Mouse (Mus musculus) CH12F3 (cell line): ENCODE data around the gene Atp2a3.

Experiments used
- in situ Hi-C: fragments of 300-500 bp; cut with MboI; formaldehyde crosslinking; loops from 2 replicates; pipeline ENCODE4 v1.14.3; 2020; ENCODE audit warnings: low sequenced_read_pairs

The Atp2a3 gene

GRCm38 (mm10) chr11:72953440-72954151, 7.4 kb upstream of the Atp2a3 start:
- in situ Hi-C loops, result no loop called here

DNA sequence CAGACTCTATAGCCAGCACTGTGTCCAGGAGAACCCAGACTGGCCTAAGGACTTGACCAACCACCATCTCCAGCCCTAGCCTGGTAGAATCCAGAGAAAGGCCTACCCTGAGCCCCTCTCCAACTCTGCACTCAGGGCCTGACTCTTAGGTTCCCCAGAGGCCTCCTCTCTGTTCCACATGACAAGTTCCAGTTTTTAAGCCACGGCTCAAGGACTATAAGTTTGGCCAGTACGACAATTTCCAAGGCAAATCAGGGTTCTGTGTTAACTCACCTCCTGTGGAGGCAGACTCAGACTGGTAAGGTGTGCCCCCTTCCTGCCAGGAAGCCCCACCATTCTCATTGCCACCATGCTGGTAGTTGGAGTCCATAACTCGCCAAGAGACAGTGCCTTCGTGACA, 6.8 kb upstream of the Atp2a3 start:
- in situ Hi-C loops, result no loop called here

- in situ Hi-C loops, result no loop called here
Measured at GRCm38 (mm10) chr11:72955339-72955974, 5.5 kb upstream of the Atp2a3 start.

DNA sequence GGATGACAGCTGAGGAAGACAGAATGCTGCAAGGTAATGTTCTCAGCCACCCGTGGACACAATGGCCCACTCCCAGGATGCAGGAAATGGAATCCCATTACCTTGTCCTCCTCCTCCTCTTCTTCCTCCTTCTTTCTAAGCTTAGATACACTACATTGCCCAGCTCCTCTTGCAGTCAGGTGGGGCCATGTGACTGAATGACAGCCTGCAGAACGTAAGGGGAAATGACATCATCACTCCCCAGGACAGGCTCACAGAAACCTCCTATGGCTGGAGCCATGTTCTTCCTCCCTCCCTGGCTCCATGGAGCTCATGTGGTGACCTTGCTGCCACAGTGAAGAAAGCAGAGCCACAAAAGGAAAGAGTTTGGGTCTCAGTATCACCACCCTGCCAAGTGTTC, 3.7 kb upstream of the Atp2a3 start:
- in situ Hi-C loops, result no loop called here

DNA sequence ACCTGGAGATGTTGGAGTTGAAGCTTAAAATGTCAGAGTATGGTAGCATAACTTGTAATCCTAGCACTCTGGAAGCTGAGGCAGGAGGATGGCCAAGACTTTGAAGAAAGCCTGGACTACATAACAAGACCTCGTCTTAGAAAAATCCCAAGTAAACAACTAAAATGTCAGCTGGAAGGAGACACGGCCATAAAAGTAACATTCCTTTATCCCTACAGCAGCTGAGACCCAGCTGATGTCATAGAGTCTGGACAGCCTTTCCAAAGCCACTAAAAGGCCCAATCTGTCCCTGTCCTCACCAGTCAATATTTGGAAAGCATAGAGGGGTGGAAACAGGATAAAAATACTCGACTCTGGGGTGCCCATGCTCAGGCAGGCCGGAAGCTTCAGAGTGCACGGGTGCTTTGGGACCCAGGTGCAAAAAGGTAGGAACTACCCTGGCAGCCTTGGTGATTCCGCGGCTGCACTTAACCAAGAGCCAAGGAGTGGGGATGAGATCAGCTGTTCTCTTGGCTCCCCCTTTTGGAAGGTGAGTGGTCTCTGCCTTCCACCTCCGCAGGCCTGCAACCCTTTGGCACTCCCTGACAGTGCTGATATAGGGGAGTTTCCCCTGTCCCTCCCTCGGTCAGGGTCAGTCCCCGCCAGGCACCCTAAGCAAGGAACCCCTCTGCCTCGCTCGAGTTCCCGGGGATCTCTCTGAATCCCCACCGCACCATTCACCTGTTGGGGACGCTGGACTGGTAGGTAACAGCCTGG, 867 bp upstream of the Atp2a3 start:
- in situ Hi-C loops, result no loop called here

- in situ Hi-C loops, result no loop called here
Measured at GRCm38 (mm10) chr11:72960723-72961071, 272 bp upstream of the Atp2a3 start.

DNA sequence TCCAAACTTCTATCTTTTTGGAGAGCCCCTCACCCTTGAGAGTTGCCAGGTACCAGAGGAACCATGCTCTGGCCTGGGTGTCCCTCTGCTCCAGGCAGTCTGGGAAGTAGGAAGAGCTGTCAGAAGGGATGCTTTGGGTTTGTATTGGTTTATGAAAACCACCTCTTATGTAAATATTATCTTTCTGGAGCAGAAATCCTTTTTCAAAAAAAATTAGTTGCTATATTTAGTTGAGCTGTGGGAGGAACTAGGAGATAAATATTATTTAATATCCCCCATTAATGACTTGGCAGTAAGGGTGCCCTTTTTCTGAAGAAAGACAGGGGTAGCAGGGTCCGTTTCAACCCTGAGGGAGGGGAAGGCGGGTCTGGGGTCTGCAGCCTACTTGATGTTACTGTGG, 1.4 kb downstream of the Atp2a3 start:
- in situ Hi-C loops, result no loop called here

- in situ Hi-C loops, result no loop called here
Measured at GRCm38 (mm10) chr11:72963058-72963788, 2.3 kb downstream of the Atp2a3 start.

GRCm38 (mm10) chr11:72963789-72964294, 2.9 kb downstream of the Atp2a3 start:
- in situ Hi-C loops, result no loop called here

DNA sequence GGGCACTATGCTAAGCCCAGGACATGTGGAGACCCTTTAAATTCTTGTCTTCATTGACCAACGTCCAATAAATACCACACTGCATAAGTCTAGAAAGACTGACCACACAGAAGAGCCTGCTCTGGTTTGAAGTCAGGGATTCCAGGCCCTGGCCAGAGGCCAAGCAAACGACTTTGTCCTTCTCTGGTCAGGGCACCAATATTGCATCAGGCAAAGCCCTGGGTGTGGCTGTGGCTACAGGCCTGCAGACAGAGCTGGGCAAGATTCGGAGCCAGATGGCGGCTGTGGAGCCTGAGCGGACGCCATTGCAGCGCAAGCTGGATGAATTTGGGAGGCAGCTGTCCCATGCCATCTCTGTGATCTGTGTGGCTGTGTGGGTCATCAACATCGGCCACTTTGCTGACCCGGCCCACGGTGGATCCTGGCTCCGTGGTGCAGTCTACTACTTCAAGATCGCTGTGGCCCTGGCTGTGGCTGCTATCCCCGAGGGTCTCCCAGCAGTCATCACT, 14.1 kb downstream of the Atp2a3 start:
- in situ Hi-C loops, result no loop called here

DNA sequence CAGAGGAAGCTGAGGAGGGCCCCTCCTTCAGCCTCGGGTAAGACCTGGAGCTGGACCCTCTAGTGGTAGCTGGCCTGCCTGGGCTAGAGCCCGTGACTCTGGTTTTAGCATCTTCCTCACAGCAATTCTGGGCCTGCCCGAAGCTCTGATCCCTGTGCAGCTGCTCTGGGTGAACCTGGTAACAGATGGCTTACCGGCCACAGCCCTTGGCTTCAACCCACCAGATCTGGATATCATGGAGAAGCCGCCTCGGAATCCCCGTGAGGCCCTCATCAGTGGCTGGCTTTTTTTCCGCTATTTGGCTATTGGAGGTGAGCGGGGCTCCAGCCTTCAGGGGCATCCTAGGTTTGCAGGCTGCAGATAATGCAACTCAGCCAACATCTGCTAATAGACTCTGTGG, 21.5 kb downstream of the Atp2a3 start:
- in situ Hi-C loops, result no loop called here

GRCm38 (mm10) chr11:72983283-72983682, 22.3 kb downstream of the Atp2a3 start:
- in situ Hi-C loops, result no loop called here

- in situ Hi-C loops, result no loop called here
Measured at GRCm38 (mm10) chr11:72986745-72987144, 25.8 kb downstream of the Atp2a3 start.

GRCm38 (mm10) chr11:72987234-72987633, 26.3 kb downstream of the Atp2a3 start:
- in situ Hi-C loops, result no loop called here

DNA sequence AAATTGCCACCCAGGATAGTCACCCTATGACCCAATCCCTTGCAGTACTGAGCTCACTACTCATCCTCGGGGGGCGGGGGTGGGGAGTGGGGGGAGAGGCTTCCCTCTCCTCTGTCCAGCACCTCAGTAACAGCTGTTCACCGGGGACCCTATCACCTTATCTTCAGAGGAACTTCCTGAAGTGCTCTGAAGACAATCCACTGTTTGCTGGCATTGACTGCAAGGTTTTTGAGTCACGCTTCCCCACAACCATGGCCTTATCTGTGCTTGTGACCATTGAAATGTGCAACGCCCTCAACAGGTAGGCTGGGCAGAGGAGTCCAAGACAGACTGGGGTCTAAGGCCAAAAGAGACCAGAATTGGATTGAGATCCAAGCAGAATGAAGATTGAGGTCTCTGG, 26.8 kb downstream of the Atp2a3 start:
- in situ Hi-C loops, result no loop called here

GRCm38 (mm10) chr11:72989044-72989443, 28.1 kb downstream of the Atp2a3 start:
- in situ Hi-C loops, result no loop called here

- in situ Hi-C loops, result no loop called here
Measured at GRCm38 (mm10) chr11:72990688-72991087, 29.7 kb downstream of the Atp2a3 start.

DNA sequence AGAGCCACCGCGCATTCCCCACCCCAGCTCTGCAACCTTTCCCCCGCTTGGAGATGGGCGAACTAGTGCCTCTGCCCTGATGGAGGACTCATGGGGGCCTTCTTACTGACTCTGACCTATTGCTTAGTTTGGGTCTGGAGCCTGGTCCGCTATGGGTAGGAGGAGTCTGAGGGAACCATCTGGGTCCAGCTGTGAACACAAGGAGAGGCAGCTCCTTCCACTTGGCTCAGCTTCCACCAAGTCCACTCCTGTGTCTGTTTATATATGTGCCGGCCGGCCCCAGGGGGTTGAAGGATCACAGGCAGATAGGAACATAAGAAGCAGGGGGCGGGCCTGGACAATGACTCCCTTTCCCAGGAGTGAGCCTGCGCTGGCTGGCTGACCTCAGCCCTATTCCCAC, 31.0 kb downstream of the Atp2a3 start:
- in situ Hi-C loops, result no loop called here

GRCm38 (mm10) chr11:72996346-72996745, 35.4 kb downstream of the Atp2a3 start:
- in situ Hi-C loops, result no loop called here

DNA sequence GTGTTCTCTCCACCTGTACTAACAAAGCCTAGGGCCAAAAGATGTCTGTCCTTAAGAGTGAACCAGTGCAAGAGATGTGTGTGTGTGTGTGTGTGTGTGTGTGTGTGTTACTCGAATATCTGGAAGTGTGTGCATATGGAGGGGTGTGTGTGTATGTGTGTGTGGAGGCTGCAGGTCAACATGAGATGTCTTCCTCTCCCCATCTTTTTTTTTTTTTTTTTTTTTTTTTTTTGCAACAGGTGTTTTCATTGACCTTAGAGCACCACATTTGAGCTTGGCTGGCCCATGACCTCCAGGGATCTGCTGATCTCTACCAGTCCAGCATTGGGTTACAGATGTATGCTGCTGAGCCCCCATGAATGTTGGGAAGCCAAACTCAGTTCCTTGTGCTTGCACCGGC, 35.8 kb downstream of the Atp2a3 start:
- in situ Hi-C loops, result no loop called here
